Mouse (Mus musculus) left cerebral cortex, adult 2 months (tissue): Measurements from ENCODE around the gene Gm8947. TPM values are rescaled to one million over a fixed set of nuclear protein-coding genes. Genes with fewer than 3 reads are reported as not detected.

Source experiments
- DNase-seq, 2 experiments: peaks; one replicate each; pipeline ENCODE4 v3.0.0; 2021 to 2022; ENCODE audit warnings: low spot score in 2 of 2, mixed read lengths in 1 of 2; ENCODE audit errors: extremely low spot score in 1 of 2
- H3K27ac ChIP-seq: fragments of 200-600 bp; 2 replicates; pipeline ENCODE4 v1.8.1; 2022
- H3K4me3 ChIP-seq: fragments of 200-600 bp; 2 replicates; pipeline ENCODE4 v1.8.1; 2022
- CTCF ChIP-seq: fragments of 200-600 bp; IDR thresholded peaks from 2 replicates; pipeline ENCODE4 v1.8.1; 2022; ENCODE audit warnings: antibody characterized with exemption, mild to moderate bottlenecking, moderate library complexity
- intact Hi-C: fragments of 180-260 bp; cut with DNase I; formaldehyde crosslinking; loops from one replicate; pipeline ENCODE4 v1.15.1; 2025
- total RNA-seq, 2 experiments: library from RNA; stranded (reverse); gene quantifications; 2 replicates each; pipeline ENCODE4 v1.2.3; 2021

Gm8947 gene
- total RNA-seq, 2 experiments from 2014 or later: not detected

DNA sequence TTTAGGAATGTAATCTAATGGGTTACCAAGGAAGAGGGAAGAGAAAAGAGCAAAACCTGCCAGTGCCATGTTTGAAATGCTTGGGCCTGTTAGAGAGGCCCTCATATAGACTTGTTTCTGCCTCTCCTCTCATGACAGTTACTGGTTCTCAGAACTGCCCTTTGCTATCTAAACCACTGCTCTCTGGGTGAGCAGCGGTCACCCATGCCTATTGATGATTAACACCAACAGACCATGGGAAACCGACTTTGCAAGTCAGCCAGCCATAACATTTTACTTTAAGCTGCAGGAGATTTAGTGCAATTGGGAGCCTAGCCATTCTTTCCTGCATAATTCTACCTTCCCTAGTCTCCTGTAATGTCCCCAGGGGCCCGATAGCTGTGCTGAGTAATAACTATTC lies 24.2 kb downstream of the Gm8947 start:
- TF ChIP-seq CTCF: no peak
- Histone ChIP-seq H3K27ac (no peak overlapping the region), H3K4me3 (no peak overlapping the region)
- DNase-seq: no peak
- intact Hi-C loops: no loop called here

- no peak for TF ChIP-seq CTCF
- intact Hi-C loops: no loop called here
- DNase-seq: no peak
- no peak overlapping the region for H3K27ac ChIP-seq
- no peak overlapping the region for H3K4me3 ChIP-seq
Observed at GRCm38 (mm10) chr1:151219045-151219444, 26.9 kb downstream of the Gm8947 start.

- H3K4me3 ChIP-seq: no peak overlapping the region
- H3K27ac ChIP-seq: no peak overlapping the region
- DNase-seq: no peak
- TF ChIP-seq CTCF: no peak
- intact Hi-C loops: no loop called here
Observed at GRCm38 (mm10) chr1:151220098-151220497, 27.9 kb downstream of the Gm8947 start.

DNA sequence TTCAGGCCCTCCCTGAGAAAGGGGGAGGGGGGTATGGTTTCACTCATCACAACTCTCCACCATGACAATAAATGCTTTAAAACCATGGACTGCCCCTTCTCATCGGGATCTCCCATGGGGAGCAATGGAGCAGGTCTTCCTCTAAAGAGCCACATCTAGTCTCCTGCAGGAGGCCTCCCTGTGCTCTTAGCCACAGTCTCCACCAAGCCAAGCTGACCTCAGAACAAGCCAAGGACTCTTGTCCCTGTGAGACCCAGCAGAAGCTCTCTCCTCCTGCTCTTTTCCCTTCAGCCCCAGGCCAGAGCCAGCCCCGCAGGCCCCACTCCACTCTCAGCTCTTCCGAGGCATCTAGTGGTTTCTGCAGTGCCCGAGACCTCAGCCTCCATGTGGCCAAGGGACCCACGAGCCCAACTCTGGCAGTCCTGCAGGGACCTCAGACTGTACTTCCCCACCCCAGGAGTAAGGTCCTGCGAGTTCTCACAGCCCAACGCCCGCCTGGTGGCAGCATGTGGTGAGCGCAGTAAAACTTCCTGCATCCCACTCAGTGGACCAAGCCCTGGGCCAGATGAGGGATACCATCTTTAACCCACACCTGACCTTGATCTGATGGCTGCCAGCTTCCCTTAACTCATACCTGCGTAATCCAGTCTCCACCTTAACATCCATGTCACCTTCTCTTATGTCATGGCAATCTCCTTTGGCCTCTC lies 30.5 kb downstream of the Gm8947 start:
- Histone ChIP-seq H3K4me3 (no peak overlapping the region), H3K27ac (no peak overlapping the region)
- intact Hi-C loops: no loop called here
- no peak for DNase-seq
- no peak for TF ChIP-seq CTCF

DNA sequence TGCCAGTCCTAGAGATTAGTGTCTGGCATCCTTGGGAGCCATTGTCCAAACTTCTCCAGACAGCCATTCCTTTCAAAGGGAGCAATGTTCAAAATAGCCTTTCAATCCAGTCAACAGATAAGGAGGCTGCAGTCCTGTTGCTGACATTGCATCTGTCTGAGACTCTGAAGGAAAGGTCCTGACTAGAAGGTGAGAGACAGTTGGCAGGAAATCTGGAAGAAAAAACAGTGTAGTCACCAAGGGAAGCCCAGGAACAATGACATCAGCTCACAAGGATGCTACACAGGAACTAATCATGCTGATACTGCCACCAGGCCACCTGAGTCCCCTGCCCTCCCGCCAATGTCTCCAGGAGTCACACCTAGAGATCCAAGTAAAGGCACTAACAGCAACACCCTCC lies 31.2 kb downstream of the Gm8947 start:
- no peak for DNase-seq
- intact Hi-C loops: no loop called here
- Histone ChIP-seq H3K27ac (no peak overlapping the region), H3K4me3 (no peak overlapping the region)
- TF ChIP-seq CTCF: no peak

GRCm38 (mm10) chr1:151224536-151224935 lies 32.4 kb downstream of the Gm8947 start:
- no peak for DNase-seq
- intact Hi-C loops: no loop called here
- TF ChIP-seq CTCF: no peak
- no peak overlapping the region for H3K4me3 ChIP-seq
- H3K27ac ChIP-seq: no peak overlapping the region

GRCm38 (mm10) chr1:151227506-151227905 lies 35.3 kb downstream of the Gm8947 start:
- TF ChIP-seq CTCF: no peak
- intact Hi-C loops: no loop called here
- Histone ChIP-seq H3K27ac (no peak overlapping the region), H3K4me3 (no peak overlapping the region)
- no peak for DNase-seq

GRCm38 (mm10) chr1:151228320-151228989 lies 36.3 kb downstream of the Gm8947 start:
- intact Hi-C loops: no loop called here
- Histone ChIP-seq H3K27ac (no peak overlapping the region), H3K4me3 (no peak overlapping the region)
- TF ChIP-seq CTCF: no peak
- no peak for DNase-seq

DNA sequence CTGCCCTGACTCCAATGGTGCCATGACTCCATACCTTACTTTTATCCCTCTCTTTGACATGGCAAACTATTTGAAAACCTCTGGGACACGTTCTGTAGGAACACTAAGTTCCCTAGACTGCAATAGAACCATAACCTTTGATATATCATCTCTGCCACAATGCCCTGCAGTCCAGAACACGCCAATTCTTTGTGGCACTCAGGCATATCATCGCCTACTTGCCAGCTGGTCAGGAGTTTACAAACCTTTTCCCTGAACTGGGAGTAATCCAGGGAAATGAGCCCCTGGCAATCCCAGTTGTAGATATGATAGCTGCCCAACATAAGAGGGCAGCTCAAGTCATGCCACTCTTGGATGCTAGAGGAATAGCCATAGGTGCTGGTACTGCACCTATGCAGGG lies 40.2 kb downstream of the Gm8947 start:
- Histone ChIP-seq H3K27ac (no peak overlapping the region), H3K4me3 (no peak overlapping the region)
- no peak for TF ChIP-seq CTCF
- intact Hi-C loops: no loop called here
- no peak for DNase-seq

DNA sequence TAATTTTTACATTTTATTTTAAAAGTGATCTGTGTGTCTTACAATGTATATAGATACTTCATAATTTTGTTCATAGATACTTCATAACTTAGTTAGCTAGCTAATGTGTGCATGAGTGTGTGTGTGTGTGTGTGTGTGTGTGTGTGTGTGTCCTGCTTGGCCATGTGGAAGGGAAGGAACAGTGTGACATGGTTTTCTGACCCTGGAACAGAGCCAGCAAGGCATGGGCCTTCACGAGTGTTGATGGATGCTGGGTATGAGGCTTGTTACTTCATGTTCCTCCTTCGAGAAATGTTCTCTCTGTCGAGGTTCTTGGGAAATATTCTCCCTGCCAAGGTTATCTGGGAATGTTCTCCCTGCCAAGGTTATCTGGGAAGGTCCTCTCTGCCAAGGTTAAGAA lies 41.6 kb downstream of the Gm8947 start:
- DNase-seq: no peak
- Histone ChIP-seq H3K27ac (no peak overlapping the region), H3K4me3 (no peak overlapping the region)
- TF ChIP-seq CTCF: no peak
- intact Hi-C loops: no loop called here

- DNase-seq: no peak
- Histone ChIP-seq H3K27ac (no peak overlapping the region), H3K4me3 (no peak overlapping the region)
- intact Hi-C loops: no loop called here
- TF ChIP-seq CTCF: no peak
Observed at GRCm38 (mm10) chr1:151235574-151235973, 43.4 kb downstream of the Gm8947 start.

- H3K27ac ChIP-seq: no peak overlapping the region
- DNase-seq: no peak
- H3K4me3 ChIP-seq: no peak overlapping the region
- TF ChIP-seq CTCF: no peak
- intact Hi-C loops: no loop called here
Observed at GRCm38 (mm10) chr1:151236141-151236930, 44.2 kb downstream of the Gm8947 start.
